Mouse (Mus musculus) heart, adult 9 months (tissue): Measurements from ENCODE around the gene Dact1.

Source experiments
- DNase-seq, 2 experiments: peaks; one replicate each; pipeline ENCODE4 v3.0.0; 2022; ENCODE audit warnings: low spot score in 2 of 2

Dact1 gene

DNA sequence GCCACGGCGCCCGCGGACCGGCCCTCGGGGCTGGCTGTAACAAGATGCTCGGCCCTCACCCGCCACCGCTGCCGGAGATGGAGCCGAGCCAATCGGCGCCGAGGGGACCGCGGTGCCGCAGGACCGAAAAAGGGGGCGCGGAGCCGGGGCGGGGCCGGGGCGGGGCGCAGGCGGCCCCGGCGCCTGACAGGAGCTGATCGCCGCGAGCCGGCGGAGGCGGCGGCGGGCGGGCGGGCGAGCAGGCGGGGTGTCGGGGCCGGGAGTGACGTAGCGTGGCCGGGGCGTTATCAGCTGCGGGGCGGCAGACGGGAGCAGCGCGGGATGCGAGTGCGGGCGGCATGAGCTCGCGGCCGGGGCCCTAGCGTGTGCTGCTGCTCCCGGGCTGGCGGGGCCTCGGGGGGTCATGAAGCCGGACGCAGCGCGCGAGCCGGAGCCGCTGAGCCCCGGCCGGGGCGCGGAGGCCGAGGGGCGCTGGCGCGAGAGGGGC is at the start of gene Dact1:
Gene Dact1 (plus strand): TSS at position 304 of the 487 bp plus-strand sequence.
- peak; percentile 65 to 71 for DNase-seq

DNA sequence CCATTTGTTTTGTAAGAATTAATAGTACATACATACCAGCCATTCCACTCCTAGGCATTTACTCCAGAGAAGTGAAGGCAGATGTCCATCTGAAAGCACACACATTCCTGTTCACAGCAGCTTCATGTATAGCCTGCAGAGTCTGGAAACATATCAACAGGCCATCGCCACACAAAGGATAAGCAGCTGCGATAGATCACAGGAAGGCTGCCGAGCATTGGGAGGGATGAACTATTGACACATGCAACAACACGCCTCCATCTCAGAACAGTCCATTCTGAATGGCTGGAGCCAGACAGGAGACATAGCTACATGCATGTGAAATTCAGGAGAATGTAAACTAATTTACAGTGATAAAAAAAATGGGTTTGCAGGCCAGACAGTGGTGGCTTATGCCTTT is 45.5 kb upstream of the Dact1 start:
- no peak for DNase-seq

DNA sequence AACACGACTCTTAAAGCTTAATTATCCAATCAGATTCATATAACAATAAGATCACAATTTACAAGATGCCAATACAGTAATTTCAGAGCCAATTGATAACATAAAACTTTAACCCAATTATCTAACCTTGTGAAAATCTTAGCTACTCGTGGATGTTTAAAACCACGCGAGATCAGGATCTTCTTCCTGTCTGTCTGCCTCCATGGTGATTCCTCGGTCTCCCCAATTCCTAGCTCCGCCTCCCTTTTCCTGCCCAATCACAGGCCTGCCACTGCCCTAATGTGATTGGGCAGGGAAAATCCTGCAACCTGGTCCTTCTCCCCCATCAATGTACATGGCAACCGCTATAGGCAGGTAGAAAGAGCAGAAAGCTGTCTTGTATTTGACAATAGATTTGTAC is 40.3 kb upstream of the Dact1 start:
- DNase-seq, result no peak

DNA sequence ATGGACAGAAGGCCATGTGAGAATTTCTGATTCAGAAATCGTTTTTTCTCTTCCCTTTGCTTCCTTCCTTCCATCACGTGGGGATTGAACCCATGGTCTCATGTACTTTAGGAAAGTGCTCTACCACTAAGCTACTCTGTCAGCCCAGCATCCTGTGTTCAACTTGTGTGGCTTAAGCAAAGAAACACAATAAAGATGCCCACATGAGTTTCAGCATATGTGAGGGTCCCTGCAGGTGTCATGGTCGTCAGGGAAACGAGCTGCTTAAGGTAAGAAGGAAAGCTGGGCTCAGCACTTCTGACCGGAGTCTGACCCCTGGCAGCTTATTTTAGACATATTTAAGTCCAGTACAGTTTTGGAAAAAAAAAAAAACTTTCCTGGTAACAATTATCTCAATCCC is 38.6 kb upstream of the Dact1 start:
- no peak for DNase-seq

DNA sequence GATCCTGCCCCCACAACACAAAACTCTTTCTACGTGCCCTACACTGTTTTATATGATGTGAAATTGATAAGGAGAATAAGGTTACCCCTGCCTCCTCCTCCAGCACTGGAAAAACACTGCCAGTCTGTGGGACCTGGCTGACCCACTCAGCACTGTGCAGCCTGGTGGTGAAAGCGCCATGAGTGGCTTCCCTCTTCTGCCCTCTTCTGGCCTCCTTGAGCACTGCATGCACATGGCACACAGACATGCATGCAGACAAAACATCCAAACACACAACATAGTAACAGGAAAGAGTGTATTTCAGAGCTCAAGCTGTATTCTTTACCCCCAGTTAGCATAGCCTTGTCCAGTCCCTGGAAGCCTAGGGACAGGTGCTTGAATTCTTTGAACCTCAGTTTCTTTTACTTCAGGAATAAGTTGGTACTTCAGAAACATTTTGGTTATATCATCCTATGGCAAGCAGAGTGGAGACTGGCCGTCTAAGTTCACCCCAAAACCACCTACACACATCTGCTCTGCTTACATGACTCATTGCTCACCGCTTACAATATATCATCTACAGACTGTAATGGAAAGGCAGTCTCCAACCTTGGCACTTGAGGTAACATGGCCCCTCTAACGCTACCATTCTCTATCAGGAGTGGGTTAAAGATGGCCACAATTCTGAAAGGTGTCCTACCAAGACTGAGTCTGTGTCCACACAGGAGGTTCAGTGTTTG is 35.0 kb upstream of the Dact1 start:
- no peak for DNase-seq

DNA sequence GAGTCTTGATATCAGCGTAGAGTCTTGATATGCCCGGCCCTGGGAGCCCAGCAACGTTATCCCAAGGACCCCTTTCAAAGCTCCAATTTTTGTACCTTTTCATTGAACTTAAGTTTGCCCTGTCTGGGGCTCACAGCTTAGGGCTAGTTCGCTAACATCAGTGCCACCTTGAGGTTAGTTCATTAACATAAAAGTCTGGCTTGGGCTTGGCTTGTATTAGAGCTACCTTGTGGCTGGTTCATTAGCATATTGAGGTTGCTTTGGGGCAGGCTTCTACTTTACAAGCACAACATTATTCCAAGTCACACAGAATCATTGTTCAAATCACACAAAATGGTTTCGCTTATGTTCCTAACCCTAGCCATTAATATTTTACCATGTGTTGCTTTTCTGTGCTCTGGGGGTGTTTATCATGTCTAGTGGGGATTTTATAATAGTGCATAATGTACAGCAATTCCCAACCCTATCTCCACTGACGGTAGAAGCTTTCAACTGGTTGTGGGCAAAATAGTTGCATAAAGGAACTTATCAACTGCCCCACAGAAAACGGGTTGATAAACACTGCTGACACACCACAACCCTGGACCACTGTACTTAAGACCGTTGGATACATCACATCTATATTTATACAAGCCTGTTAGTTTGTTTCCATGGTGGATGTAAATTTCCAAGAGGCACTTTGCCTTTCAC is 33.6 kb upstream of the Dact1 start:
- DNase-seq, result no peak

DNA sequence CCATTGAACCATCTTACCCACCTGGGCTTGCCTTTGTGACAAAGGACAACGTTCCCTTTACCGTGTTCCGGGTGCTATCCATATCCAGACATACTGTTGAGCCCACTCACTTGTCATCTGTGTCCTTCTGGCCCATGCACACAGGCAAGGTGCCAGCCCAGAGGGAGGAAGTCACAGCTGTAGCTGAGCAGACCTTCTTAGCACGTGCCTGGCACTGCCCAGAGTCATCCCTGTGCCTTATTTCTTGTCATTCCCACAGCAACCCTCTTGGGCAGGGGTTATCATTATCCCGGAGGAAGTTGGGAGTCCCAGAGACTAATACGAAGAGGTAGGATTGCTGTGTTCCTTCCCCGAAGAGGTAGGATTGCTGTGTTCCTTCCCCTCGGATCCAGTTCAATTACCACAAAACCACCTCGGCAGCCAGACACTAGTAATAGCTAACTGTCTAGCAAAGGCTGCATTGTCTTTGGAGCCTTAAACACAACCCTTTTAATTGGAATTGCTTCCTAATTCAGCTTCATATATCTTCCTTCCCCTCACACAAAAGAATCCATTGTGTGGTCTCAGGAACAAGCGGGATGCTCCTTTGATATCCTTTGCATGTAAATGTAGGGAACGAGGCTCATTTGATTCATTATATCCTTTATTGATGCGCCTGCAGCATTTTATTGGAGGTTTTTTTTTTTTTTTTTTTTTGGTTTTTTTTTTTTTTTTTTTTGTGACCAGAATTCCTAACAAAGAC is 30.0 kb upstream of the Dact1 start:
- DNase-seq, result no peak

DNA sequence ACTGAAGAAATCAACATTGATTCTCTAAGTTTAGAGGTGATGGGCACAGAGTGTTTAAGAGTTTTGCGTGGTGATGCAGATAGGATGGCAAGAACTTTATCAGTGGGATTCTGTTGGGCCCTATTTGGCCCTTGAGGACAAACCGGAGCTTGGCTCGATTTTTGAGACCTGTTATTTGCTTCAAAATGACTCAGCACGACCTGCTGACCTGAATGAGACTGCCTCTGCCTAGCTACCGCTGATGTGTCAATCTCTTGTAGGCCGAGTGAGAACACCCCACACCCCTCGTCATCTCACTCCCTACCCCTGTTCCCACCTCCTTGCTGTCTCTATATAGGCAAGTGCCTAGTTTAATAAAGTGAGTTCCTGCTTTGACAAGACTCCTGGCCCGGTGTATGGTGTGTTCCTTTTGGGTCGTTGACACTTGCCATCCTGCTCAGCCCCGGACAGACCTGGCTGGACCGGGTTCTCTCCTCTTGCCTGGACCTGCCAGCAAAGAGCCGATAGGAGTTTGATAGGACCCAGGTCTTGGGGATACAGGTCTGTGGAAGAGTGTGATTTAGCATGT is 28.4 kb upstream of the Dact1 start:
- DNase-seq, result no peak

DNA sequence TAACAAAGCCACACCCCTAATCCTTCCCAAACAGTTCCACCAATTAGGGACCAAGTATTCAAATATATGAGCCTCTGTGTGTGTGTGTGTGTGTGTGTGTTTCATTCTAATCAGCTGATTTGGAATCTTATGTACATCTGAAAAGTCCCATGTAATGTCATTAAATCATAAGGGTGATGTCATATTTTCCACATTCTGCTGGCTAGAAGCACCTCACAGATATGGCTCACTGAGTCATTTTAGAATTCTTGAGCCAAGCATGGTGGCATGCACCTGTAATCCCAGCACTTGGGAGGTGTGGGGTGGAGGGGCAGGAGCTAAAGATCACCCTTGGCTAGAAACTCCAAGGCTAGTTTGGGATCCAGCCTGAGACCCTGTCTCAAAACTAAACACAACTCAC is 24.3 kb upstream of the Dact1 start:
- no peak for DNase-seq

DNA sequence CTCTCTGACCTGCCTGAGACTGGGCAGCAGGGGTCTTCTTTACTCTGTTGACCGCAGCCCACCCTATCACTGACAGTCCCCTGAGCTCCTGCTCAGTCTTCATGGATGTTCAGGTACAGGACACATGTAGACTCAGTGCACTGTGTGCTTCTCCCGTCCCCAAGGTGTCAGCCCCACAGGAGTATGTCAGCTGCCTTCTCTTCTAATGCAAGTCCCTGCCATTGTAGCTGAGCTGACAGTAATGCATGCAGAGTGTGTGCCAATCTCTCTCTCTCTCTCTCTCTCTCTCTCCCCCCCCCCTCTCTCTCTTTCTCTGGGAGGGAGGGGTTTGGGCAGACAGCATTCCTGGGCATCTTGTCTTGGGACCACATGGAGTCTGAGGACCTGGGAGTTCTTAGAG is 19.2 kb upstream of the Dact1 start:
- DNase-seq, result no peak

DNA sequence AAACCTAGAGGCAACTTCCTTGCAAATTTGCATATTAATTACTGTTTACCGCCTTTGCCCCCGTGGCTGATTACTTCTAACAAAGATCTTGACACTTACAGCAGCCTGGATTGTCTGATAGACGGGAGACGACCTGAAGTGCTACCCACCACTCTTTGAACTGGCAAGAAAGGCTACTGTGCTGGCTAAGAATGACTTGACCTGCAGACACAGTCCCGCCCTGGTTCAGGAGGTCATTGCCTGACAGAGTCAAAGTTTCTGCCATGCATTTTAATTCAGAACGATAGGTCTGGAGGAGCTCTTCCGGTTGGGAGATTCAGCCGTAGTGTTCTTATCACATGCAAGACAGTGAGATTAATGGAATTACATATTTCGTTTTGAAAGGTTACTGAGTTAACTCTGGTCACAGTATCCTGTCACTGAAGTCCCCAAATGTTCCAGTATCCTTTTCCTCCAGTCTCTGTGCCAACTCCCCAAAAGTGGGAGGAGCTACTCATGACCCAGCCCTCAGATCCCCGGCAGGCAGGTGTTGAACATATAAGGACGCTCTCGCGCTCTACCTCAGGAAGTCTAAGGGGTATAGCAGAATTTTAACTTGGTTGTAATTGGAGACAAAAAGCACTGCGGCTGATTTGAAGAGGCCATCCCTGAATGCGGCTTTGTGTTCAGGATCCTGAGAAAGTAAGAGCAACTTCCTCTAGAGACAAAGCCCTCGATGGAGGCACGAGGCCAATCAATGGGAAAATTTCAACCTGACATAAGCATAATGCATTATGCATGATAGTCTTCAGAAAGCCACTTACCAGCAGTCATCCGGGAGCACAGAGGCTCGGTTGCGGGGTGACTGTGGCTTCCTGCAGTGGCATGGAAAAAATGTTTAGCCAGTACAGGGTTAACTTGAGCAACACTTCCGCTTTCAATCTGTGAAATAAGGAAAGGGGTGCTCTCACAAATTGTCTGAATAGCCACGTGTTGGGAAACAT is 15.4 kb upstream of the Dact1 start:
- DNase-seq, result no peak

DNA sequence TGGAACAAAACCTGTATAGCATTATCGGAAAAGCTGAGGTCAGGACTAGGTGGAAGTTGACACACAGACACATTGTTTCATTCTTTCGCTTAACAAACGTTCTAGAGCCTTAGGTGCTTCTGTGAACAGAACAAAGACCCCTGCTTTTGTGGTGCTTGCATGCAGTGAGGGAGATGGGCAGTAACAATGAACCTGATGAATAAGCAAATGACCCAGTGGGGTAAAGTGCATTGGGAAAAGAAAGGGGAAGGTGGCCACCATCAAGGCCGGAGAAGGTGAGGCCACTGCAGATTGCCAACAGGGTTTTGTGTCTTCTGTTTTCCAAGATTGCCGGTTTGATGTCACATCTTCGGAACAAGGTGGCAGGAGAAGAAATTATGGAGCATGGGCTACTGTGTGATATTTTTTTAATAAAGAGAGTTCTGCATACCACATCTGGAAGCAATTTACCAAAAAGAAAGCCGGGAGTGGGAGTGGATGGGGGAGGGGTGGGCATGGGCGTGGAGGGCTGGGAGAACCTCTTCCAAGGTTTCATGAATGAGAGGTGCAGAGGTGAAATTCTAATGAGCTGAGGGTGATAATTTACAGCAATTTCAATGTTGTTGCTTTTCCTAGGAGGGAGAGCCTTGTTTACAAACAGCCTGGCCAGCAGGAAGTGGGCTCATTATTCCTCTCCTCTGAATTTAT is 12.7 kb upstream of the Dact1 start:
- no peak for DNase-seq

DNA sequence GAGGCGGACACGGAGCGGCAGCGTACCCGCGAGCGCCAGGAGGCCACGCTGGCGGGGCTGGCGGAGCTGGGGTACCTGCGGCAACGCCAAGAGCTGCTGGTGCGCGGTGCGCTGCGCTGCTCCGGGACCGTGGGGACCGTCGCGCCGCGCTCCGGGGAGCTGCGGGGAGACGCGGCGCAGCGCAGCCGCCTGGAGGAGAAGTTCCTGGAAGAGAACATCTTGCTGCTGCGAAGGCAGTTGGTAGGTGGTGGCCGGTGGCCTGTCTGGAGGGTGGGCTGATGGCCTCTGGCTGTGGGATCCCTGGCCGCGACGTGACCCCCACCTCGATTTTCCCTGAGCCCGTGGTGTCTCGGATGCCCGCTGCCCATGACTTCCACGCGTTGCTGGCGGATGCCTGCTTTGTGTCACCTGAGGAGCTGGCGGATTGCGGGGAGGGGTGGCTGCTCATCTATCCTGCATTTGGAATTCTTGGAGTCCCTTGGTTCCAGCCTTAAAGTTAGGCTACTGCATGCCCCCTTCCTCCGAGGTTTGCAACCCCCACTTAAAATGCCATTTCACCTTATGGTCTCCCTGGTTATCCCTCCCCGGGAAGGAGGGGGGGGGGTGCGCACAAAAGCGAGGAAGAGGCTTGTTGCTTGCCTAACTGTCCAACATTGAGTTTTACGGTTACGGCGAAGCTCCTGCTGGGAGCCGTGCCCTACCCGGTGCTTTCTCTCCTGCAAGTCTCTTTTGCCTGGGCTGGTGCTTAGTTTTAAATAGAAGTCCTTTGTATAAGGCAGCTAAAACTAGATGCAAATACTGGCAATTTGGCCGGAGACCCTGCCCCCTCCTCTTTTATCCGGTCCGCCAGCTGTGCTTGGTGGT is 616 bp downstream of the Dact1 start:
- peak; percentile 12 to 25 for DNase-seq

DNA sequence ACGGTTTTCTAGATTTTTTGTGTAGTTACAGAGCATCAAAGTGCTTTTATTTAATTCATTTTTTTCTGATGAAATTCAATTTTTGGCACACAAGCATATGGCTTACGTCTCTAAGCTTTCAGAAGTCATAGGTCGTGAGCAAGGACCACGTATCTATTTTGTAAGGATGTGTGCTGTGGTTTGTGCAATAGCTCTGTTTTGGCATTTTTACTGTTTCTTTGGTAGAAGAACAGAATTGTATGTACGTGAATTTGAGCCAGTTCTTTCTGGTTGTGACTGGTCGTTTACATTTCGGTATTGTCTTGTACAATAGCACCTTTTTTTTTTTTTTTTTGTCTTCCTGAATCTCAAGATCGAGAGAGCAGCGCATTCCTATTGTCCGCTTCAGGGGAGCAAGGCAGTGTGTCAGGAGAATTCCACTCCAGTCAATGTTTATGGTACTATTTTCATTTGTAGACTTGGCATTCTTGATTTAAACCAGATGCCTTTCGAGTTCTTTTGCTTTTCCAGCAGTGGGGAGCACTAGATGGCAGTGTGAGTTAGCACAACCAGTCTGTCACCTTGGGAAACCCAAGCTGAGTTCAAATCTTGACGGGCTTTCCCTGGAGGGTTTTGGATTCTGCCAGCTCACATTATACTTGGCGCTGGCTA is 1.7 kb downstream of the Dact1 start:
- peak; percentile 52 to 76 for DNase-seq

DNA sequence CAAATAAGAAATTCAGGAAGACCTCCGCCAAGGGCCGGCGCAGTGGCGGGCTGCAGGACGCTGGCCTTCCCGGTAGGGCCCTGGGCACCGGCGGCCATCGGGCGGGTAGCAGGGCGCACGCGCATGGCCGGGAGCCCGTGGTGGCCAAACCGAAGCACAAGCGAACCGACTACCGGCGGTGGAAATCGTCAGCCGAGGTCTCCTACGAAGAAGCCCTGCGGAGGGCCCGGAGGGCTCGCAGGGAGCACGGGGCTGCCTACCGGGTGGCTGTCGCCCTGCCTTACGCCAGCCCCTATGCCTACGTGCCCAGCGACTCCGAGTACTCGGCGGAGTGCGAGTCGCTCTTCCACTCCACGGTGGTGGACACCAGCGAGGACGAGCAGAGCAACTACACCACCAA is 8.6 kb downstream of the Dact1 start:
- no peak for DNase-seq

DNA sequence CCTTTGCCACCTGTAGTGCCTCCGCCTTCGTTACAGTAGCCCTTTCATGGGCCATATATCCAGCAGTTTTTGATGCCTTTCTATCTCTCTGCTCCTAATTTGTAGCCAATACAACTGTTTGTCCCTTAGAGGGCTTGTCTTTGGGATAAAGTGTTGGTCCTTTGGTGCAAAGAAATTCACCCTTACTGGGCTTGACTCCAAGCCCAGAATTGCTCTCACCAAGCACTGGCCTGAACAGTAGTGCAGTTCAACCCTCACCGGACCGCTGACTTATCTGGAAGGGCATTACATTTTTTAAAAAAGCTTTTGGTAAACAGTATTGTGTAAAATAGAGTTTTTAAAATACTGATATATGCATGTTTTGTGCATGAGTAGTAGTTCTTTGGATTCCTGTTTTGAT is 9.9 kb downstream of the Dact1 start:
- DNase-seq, result no peak

DNA sequence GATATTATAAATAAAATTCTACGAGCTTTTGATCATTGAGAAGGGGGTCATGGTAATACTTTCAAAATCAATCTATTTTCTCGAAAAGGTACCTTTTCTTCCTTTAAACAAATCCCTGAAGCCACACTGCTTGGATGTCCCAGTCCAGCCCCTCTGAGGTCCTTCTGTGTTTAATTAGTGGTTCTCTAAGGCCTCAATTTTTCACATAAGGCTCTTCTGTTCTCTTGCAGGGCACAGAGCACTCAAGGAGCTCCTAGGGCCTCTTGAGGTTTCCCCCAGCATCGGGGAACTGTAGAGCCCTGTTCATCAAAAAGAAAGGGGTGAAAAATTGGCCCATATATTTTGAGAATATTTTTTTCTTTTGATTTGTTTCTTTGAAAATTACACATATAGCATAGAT is 23.0 kb downstream of the Dact1 start:
- no peak for DNase-seq

DNA sequence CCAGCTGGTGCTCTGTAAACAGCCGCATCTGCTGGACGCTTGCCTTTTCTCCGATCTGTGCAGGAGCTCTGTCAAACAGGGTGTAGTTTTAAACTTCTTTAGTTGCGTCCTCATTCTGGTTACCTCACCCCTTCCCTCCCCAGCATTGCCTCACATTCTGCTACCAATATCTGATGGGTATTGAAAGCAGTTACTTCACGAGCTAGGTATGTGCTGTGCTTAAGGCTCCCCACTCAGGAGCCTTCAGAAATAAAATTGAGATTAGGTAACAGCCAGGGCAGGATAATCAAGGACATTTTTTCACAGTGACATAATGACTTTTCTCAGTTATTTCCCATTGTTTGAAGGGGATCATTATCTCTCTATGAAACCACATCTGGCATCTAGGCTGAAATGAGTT is 23.9 kb downstream of the Dact1 start:
- DNase-seq, result no peak

DNA sequence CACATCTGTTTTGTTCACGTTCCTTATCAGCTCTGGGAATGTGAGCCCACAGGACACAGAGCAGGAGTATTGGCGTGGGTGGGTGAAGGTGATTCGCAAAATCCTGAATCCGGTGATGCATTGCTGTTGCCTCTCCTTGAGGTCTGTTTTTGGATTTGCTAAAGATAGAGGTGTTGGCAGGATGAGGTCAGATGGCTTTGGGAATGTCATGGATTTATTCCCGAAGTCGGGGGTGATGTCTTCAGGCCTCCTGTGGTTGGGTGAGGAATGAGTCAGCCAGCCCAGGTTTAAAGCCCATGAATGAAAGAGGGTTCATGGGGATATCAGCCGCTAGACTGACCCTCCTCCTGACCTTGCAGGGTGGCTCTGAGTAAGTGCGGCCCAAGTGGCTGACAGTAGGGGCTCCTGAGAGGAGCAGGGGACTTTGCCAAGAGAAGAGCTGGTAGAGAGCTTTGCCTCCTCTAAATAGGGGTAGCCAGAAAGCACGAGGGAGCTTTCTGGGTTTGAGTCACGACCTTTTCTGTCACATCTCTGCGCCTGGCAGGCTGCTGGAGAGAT is 27.4 kb downstream of the Dact1 start:
- DNase-seq, result peak; percentile 48
